Mouse (Mus musculus): ENCODE measurements around the gene Fth1.

GRCm38 (mm10) chr19:9954055-9954810 is 26.2 kb upstream of the Fth1 start:
- TF ChIP-seq POLR2AphosphoS2 (IDR thresholded peaks at IDR 0.05; ENCODE audit: low read depth, low read length) (no peak), TBP (conservative IDR thresholded peaks at IDR 0.05; ENCODE audit: low read depth, low read length) (no peak), EP300 (IDR thresholded peaks at IDR 0.05; ENCODE audit: low read length) (no peak), USF1 (IDR thresholded peaks at IDR 0.05; ENCODE audit: low read depth, low read length) (no peak), IRF4 (IDR thresholded peaks at IDR 0.05; ENCODE audit: low read depth, low read length) (no peak)

Data from CH12.LX (cell line).